Comparison of ENCODE assay signal across 19 mouse cellular contexts in genomic region chr11:62013449-62013848, GRCm38 (mm10). TPM values are rescaled to one million over a fixed set of nuclear protein-coding genes. Genes with fewer than 3 reads are reported as not detected.
DNase-seq lines count a peak whose midpoint lies in the region; ATAC-seq and TF ChIP-seq lines count a peak whose summit lies in the region.
"Had no signal": no experiment of that assay in that cellular context is flagged by ENCODE, and none has a peak within 500 bp of the region (broad histone marks: within the 10 kb centered on the region; RNA-seq: fewer than 3 reads in every experiment).

No protein-coding gene starts in this region.

- no peak overlapping the region for H3K9ac ChIP-seq in liver, embryonic 13.5 days
- no peak overlapping the region for H3K9ac ChIP-seq in liver, embryonic 11.5 days (ENCODE audit: low read depth, low read length)
- no peak overlapping the region for H3K9ac ChIP-seq in MEL (ENCODE audit: control insufficient read depth, low read depth, low read length, poor library complexity, severe bottlenecking)
- H3K9ac ChIP-seq: embryonic facial prominence, embryonic 15.5 days; heart, embryonic 13.5 days; hindbrain, embryonic 12.5 days had no signal

- TF ChIP-seq EP300 in MEL (IDR thresholded peaks at IDR 0.05; ENCODE audit: low read depth in 1 of 2, low read length in 2 of 2): no peak

- H3K4me1 ChIP-seq in liver, embryonic 13.5 days (replicated peaks): peaks cover 27% of the 10 kb centered on the region
- no peaks in the 10 kb centered on the region; the same call in 1 of the 2 replicates for H3K4me1 ChIP-seq in liver, embryonic 11.5 days (replicated peaks; ENCODE audit: control insufficient read depth, insufficient read depth, low read length)
- H3K4me1 ChIP-seq in MEL (ENCODE audit: control insufficient read depth in 1 of 2, insufficient read depth in 2 of 2, low read length in 2 of 2): peaks cover 2 to 7% of the 10 kb centered on the region in 2 experiments
- H3K4me1 ChIP-seq: embryonic facial prominence, embryonic 15.5 days; heart, embryonic 13.5 days had no signal

- no peaks in the 10 kb centered on the region for H3K27me3 ChIP-seq in liver, embryonic 13.5 days
- H3K27me3 ChIP-seq in liver, embryonic 11.5 days (replicated peaks; ENCODE audit: control insufficient read depth, insufficient read depth, low read length): no peaks in the 10 kb centered on the region
- no peaks in the 10 kb centered on the region for H3K27me3 ChIP-seq in MEL (ENCODE audit: control insufficient read depth in 1 of 2, insufficient read depth in 2 of 2, low read length in 2 of 2)
- H3K27me3 ChIP-seq: embryonic facial prominence, embryonic 15.5 days had no signal

- no peak for TF ChIP-seq POLR2A in MEL (IDR thresholded peaks at IDR 0.05; ENCODE audit: control insufficient read depth in 1 of 2, insufficient read depth in 1 of 2, low read depth in 1 of 2, low read length in 2 of 2, poor library complexity in 1 of 2)

- H3K79me2 ChIP-seq in MEL (ENCODE audit: control insufficient read depth, insufficient read depth, low read length, poor library complexity): no peaks in the 10 kb centered on the region

- H3K4me2 ChIP-seq in liver, embryonic 13.5 days: no peak overlapping the region
- no peak overlapping the region for H3K4me2 ChIP-seq in liver, embryonic 11.5 days
- H3K4me2 ChIP-seq: embryonic facial prominence, embryonic 15.5 days; heart, embryonic 13.5 days; hindbrain, embryonic 12.5 days had no signal

- no peak for TF ChIP-seq CTCF in MEL (IDR thresholded peaks at IDR 0.05 in 2 of 3, conservative IDR thresholded peaks at IDR 0.05 in 1 of 3; ENCODE audit: control insufficient read depth in 1 of 3, insufficient read depth in 1 of 3, low read depth in 2 of 3, low read length in 3 of 3, poor library complexity in 1 of 3, severe bottlenecking in 1 of 3)

- H3K4me3 ChIP-seq in liver, embryonic 13.5 days (replicated peaks): no peak overlapping the region
- no peak overlapping the region for H3K4me3 ChIP-seq in liver, embryonic 11.5 days (ENCODE audit: low read depth, low read length)
- no peak overlapping the region for H3K4me3 ChIP-seq in MEL (ENCODE audit: control insufficient read depth in 1 of 2, insufficient read depth in 1 of 2, low read depth in 2 of 2, low read length in 2 of 2)
- H3K4me3 ChIP-seq: embryonic facial prominence, embryonic 15.5 days; heart, embryonic 13.5 days; hindbrain, embryonic 12.5 days had no signal

- no peak for TF ChIP-seq RAD21 in MEL (IDR thresholded peaks at IDR 0.05; ENCODE audit: low read depth, low read length)

- DNase-seq in liver, embryonic 13.5 days: no peak
- DNase-seq in liver, embryonic 11.5 days (ENCODE audit: low spot score): no peak
- DNase-seq in MEL (ENCODE audit: low read depth, low spot score): peak; percentile 41
- no peak for DNase-seq in kidney, postnatal 14 days
- DNase-seq in right cerebral cortex, postnatal 14 days: no peak
- DNase-seq: adrenal gland, adult 8-10 months; adrenal gland, postnatal 36 days; cerebellum, adult 2 months; cerebellum, postnatal 10 days; embryo, embryonic 11 days; gastrocnemius, postnatal 14 days; heart, postnatal 4 days had no signal

- no peaks in the 10 kb centered on the region for H3K9me3 ChIP-seq in liver, embryonic 13.5 days (replicated peaks)
- no peaks in the 10 kb centered on the region for H3K9me3 ChIP-seq in liver, embryonic 11.5 days (ENCODE audit: control insufficient read depth, low read length)
- no peaks in the 10 kb centered on the region for H3K9me3 ChIP-seq in MEL (replicated peaks; ENCODE audit: insufficient read depth, low read length)
- H3K9me3 ChIP-seq: embryonic facial prominence, embryonic 15.5 days; heart, embryonic 13.5 days; hindbrain, embryonic 12.5 days had no signal

- WGBS in liver, embryonic 13.5 days (ENCODE audit: insufficient replicate concordance): 69% methylated on average over 3 of the region's 3 CpGs
- WGBS in liver, embryonic 11.5 days: 77% methylated on average over 3 of the region's 3 CpGs

- ATAC-seq in liver, embryonic 13.5 days (ENCODE audit: low read depth): 0 out of 2 replicates have a peak, but pooled peaks have one; percentile 20
- ATAC-seq in liver, embryonic 11.5 days (replicated peaks; ENCODE audit: low FRiP score): no peak
- peak; percentile 89 for ATAC-seq in megakaryocyte, adult 5-6 weeks (ENCODE audit: poor library complexity, severe bottlenecking)
- ATAC-seq in monocyte, adult 5-6 weeks (replicated peaks; ENCODE audit: insufficient number of reproducible peaks, low FRiP score, low TSS enrichment, poor library complexity, severe bottlenecking): peak; percentile 78
- ATAC-seq: forebrain, embryonic 16.5 days; hindbrain, embryonic 16.5 days had no signal

- H3K27ac ChIP-seq in liver, embryonic 13.5 days: no peak overlapping the region
- no peak overlapping the region for H3K27ac ChIP-seq in liver, embryonic 11.5 days (ENCODE audit: low read depth, low read length)
- H3K27ac ChIP-seq in MEL (ENCODE audit: control insufficient read depth, low read depth, low read length): no peak overlapping the region
- H3K27ac ChIP-seq: embryonic facial prominence, embryonic 15.5 days; heart, embryonic 13.5 days; hindbrain, embryonic 12.5 days had no signal

- no peaks in the 10 kb centered on the region for H3K36me3 ChIP-seq in liver, embryonic 13.5 days
- H3K36me3 ChIP-seq in liver, embryonic 11.5 days (ENCODE audit: control insufficient read depth, insufficient read depth, low read length): no peaks in the 10 kb centered on the region
- peaks cover 0 to 2% of the 10 kb centered on the region in 2 experiments; a peak in 1 of 4 replicates for H3K36me3 ChIP-seq in MEL (ENCODE audit: control insufficient read depth in 1 of 2, insufficient read depth in 2 of 2, low read length in 2 of 2)
- H3K36me3 ChIP-seq: embryonic facial prominence, embryonic 15.5 days; heart, embryonic 13.5 days; hindbrain, embryonic 12.5 days had no signal

TF ChIP-seq in MEL, 35 proteins besides CTCF, POLR2A, EP300 and RAD21:
- TF ChIP-seq NELFE (IDR thresholded peaks at IDR 0.05; ENCODE audit: low read depth, low read length): no peak
- no peak for TF ChIP-seq GATA1 (IDR thresholded peaks at IDR 0.05; ENCODE audit: low read depth, low read length)

RNA-seq across cellular contexts. Expression of gene Specc1, which starts 56.9 kb away (rescaled TPM):
- polyA plus RNA-seq in liver, embryonic 13.5 days (2015; fragmentation: Nextera tagmentation; extraction: Ambion mirVana): 41.3 and 45.5 TPM in 2 replicates
- 23.6 and 23.7 TPM in 2 replicates for polyA plus RNA-seq in liver, embryonic 11.5 days (2014; fragmentation: Nextera tagmentation; extraction: Ambion mirVana)
- total RNA-seq in MEL (2012; rRNA removed): 2.3 and 2.5 TPM in 2 replicates
- 1 to 10 TPM in 1 of 2 experiments, not detected in 1; 5.8 TPM for polyA plus RNA-seq in MEL (2012; ENCODE audit: insufficient read depth in 1 of 2, insufficient read length in 2 of 2, low read depth in 1 of 2, low replicate concordance in 2 of 2, missing spikeins in 1 of 2)
- 22.5 and 23.9 TPM in 2 replicates for total RNA-seq in megakaryocyte, adult 5-6 weeks (2015)
- total RNA-seq in megakaryocyte, adult 5-6 weeks (2017): 44.6 and 54.5 TPM in 2 replicates
- 37.8 to 63.9 TPM (median 41.1 TPM) in 3 replicates for total RNA-seq in monocyte, adult 5-6 weeks (2017)
